Mouse (Mus musculus): ENCODE measurements around the gene Pepd.
A peak's percentile ranks its signal among the peaks of the same experiment; 100 is the strongest.

DNA sequence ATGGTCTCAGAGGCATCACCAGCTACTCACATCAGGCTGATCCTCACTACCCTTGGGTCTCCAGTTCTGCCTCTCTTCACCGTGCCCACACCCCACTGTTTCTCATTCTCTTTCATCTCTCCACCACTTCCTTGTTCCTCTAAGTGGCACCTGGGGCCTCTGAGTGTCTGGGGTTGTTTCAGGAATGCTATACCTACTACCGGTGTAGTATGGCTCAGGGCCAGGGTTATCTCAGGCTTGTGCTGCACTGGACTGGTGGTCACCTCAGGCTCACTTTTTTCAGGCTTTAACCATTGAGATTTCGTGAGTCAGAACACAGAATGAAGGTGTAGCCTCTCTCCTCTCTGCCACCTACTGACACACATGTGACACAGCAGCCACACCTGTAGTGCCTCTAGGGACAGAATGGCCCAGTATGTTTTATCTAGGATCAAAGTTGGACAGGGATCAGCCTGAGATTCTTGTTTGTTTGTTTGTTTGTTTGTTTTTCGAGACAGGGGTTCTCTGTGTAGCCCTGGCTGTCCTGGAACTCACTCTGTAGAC lies 31.5 kb downstream of the Pepd start:
- TF ChIP-seq EP300 (IDR thresholded peaks at IDR 0.05) (no peak), CTCF (IDR thresholded peaks at IDR 0.05) (peak; percentile 54)
